Mouse (Mus musculus): ENCODE measurements at regions not wholly inside any gene's neighbourhood (a gene's known extent, or its start where the extent isn't known, plus 50 kb on each side); places are given as distances from the start of the nearest gene placed in this dataset.
A peak's percentile ranks its signal among the peaks of the same experiment; 100 is the strongest.

DNA sequence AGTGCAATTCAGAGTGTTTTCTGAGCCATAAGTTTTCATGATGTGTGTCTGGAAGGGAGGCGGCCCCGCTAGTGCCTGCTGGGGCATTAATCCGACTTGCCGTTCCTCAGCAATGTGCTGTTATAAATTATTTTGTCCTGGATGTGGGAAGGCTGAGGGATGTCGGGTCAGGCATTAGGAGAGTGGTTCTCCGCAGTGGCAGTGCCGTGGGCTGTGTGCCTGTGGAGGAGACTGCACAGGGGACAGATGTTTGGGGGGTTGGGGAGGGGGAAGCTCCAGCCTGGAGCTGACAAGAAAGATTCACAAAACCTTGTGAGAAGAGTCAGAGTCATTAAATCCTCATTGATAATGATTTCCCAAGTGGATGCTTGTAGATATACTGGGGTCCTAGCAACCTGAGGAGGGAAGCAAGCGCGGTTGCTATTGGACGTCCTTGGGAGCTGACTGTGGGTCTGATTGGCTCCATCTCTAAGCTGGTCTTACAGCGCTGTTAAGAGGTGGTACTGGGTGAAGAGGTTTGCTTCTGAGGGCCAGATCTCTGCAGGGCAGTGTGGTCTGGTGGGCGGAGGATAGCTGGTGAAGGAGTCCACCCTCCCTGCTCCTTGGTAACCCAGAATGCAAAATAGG lies 234.5 kb downstream of the Uaca start:
- Histone ChIP-seq H3K4me1 (ENCODE audit: insufficient read depth, low read length) (0 out of 2 replicates have a peak, but pooled peaks cover 2% of the 10 kb centered on the region), H3K9ac (replicated peaks; ENCODE audit: low read length, poor library complexity, severe bottlenecking) (no peak overlapping the region), H3K9me3 (ENCODE audit: low read length) (no peaks in the 10 kb centered on the region), H3K4me3 (ENCODE audit: low read depth, low read length) (no peak overlapping the region), H3K36me3 (ENCODE audit: insufficient read depth, low read length) (no peaks in the 10 kb centered on the region), H3K27me3 (ENCODE audit: insufficient read depth, low read length) (0 out of 2 replicates have a peak, but pooled peaks cover 3% of the 10 kb centered on the region), H3K4me2 (ENCODE audit: low read depth, low read length, poor library complexity, severe bottlenecking) (no peak overlapping the region), H3K27ac (ENCODE audit: low read depth, low read length) (no peak overlapping the region)
- no peak for TF ChIP-seq CTCF (IDR thresholded peaks at IDR 0.05)
- no peak for ATAC-seq (ENCODE audit: low FRiP score)
- peak; percentile 68 for DNase-seq (ENCODE audit: low spot score)
- 60% methylated on average over 12 of the region's 12 CpGs for WGBS

GRCm38 (mm10) chr9:61031699-61032447 lies 237.5 kb downstream of the Uaca start:
- peak; percentile 62 for DNase-seq (ENCODE audit: low spot score)
- ATAC-seq (ENCODE audit: low FRiP score), result peak; percentile 38; the same call in 1 of the 2 replicates
- H3K9ac ChIP-seq (replicated peaks; ENCODE audit: low read length, poor library complexity, severe bottlenecking), result no peak overlapping the region
- no peak overlapping the region for H3K4me2 ChIP-seq (ENCODE audit: low read depth, low read length, poor library complexity, severe bottlenecking)
- no peaks in the 10 kb centered on the region for H3K9me3 ChIP-seq (ENCODE audit: low read length)
- H3K27ac ChIP-seq (ENCODE audit: low read depth, low read length), result no peak overlapping the region
- no peaks in the 10 kb centered on the region for H3K27me3 ChIP-seq (ENCODE audit: insufficient read depth, low read length)
- H3K4me3 ChIP-seq (ENCODE audit: low read depth, low read length), result no peak overlapping the region
- 70% methylated on average over 25 of the region's 26 CpGs for WGBS
- no peak for TF ChIP-seq CTCF (IDR thresholded peaks at IDR 0.05)
- 0 out of 2 replicates have a peak, but pooled peaks cover 2% of the 10 kb centered on the region for H3K4me1 ChIP-seq (ENCODE audit: insufficient read depth, low read length)
- no peaks in the 10 kb centered on the region for H3K36me3 ChIP-seq (ENCODE audit: insufficient read depth, low read length)

DNA sequence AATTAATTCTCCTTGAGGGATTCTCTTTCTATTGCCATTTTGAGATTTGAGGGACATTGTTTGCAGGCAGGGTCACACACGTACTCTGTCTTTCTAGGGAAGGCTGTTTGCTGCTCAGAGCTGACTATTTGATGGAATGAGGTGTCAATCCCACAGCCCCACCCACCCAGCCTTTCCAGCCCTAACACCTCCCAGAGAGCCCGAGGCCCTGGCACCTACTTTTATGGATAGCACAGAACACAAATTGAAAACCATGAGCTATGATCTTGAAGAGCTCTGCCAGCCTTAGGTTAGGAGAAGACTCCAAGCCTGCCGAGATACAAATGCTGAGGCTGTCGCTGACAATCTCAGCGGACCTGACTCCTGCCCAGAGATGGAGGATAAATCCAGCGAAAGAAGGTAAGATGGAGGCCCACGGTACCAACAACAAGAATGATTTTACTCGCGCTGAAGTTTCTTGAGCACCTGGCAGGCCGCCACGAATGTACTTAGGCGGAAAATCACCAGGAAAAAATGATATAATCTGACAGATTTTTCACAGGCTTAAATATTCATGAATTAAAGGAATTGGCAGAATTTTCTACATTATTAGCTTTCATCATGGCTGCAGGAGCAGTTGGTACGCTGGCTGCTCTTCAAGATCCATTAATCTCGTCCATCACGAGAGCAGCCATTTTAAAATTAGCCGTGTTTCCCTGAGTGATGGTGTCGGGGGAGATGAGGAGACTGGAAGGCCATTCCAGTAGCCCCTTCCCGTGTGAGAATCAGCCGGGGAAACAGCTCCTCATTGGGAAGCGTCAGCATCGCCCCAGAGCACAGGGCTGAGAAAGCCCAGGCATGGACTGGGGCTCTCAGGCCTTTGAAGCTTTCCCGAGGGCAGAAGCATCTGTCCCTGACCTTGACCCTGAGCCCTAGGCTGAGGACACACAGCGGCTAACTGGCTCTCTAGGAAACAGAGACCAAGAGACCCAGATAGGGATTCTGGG lies 238.4 kb downstream of the Uaca start:
- no peak overlapping the region for H3K9ac ChIP-seq (replicated peaks; ENCODE audit: low read length, poor library complexity, severe bottlenecking)

GRCm38 (mm10) chr9:61033593-61033992 lies 239.3 kb downstream of the Uaca start:
- ATAC-seq (ENCODE audit: low FRiP score) (no peak), DNase-seq (ENCODE audit: low spot score) (no peak)
- no peak overlapping the region for H3K4me2 ChIP-seq (ENCODE audit: low read depth, low read length, poor library complexity, severe bottlenecking)
- no peaks in the 10 kb centered on the region for H3K36me3 ChIP-seq (ENCODE audit: insufficient read depth, low read length)
- no peak overlapping the region for H3K9ac ChIP-seq (replicated peaks; ENCODE audit: low read length, poor library complexity, severe bottlenecking)
- no peaks in the 10 kb centered on the region; the same call in 1 of the 2 replicates for H3K27me3 ChIP-seq (ENCODE audit: insufficient read depth, low read length)
- TF ChIP-seq CTCF (IDR thresholded peaks at IDR 0.05), result no peak
- H3K9me3 ChIP-seq (ENCODE audit: low read length), result no peaks in the 10 kb centered on the region
- peaks cover 2% of the 10 kb centered on the region; the same call in 1 of the 2 replicates for H3K4me1 ChIP-seq (ENCODE audit: insufficient read depth, low read length)
- H3K4me3 ChIP-seq (ENCODE audit: low read depth, low read length), result no peak overlapping the region
- WGBS, result 85% methylated on average over 9 of the region's 9 CpGs
- H3K27ac ChIP-seq (ENCODE audit: low read depth, low read length), result no peak overlapping the region

More for the DNA sequence above, 238.4 kb downstream of the Uaca start:
- Histone ChIP-seq H3K9me3 (ENCODE audit: low read length) (no peaks in the 10 kb centered on the region), H3K27me3 (ENCODE audit: insufficient read depth, low read length) (no peaks in the 10 kb centered on the region; the same call in 1 of the 2 replicates), H3K36me3 (ENCODE audit: insufficient read depth, low read length) (no peaks in the 10 kb centered on the region), H3K4me3 (ENCODE audit: low read depth, low read length) (no peak overlapping the region), H3K4me1 (ENCODE audit: insufficient read depth, low read length) (peaks cover 2% of the 10 kb centered on the region; the same call in 1 of the 2 replicates), H3K27ac (ENCODE audit: low read depth, low read length) (no peak overlapping the region), H3K4me2 (ENCODE audit: low read depth, low read length, poor library complexity, severe bottlenecking) (no peak overlapping the region)
- 56% methylated on average over 23 of the region's 23 CpGs for WGBS
- DNase-seq (ENCODE audit: low spot score) (peak; percentile 60), ATAC-seq (ENCODE audit: low FRiP score) (no peak)
- TF ChIP-seq CTCF (IDR thresholded peaks at IDR 0.05), result no peak

DNA sequence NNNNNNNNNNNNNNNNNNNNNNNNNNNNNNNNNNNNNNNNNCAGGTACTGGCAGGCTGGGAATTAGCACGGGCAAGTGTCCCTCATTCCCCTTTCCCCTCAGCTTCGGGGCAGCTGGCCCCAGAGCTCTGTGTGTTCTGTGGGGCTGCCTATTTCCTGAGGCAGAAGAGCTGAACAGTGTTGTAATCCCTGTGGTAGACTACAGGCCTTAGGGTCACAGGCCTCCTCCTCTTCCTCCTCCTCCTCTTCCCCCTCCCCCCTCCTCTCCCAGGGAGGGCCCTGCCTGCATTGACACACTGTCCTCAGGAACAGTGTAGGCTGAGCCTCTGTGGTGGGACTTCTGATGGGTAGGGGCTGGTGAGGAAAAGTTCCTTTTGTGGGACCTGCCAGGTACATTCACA lies 247.7 kb downstream of the Uaca start:
- Histone ChIP-seq H3K36me3 (ENCODE audit: insufficient read depth, low read length) (no peaks in the 10 kb centered on the region), H3K27me3 (ENCODE audit: insufficient read depth, low read length) (no peaks in the 10 kb centered on the region; the same call in 1 of the 2 replicates), H3K4me1 (ENCODE audit: insufficient read depth, low read length) (peaks cover 4% of the 10 kb centered on the region; the same call in 1 of the 2 replicates), H3K9me3 (ENCODE audit: low read length) (no peaks in the 10 kb centered on the region), H3K9ac (replicated peaks; ENCODE audit: low read length, poor library complexity, severe bottlenecking) (no peak overlapping the region), H3K4me3 (ENCODE audit: low read depth, low read length) (no peak overlapping the region), H3K27ac (ENCODE audit: low read depth, low read length) (no peak overlapping the region), H3K4me2 (ENCODE audit: low read depth, low read length, poor library complexity, severe bottlenecking) (no peak overlapping the region)
- WGBS, result 34% methylated on average over 2 of the region's 2 CpGs
- DNase-seq (ENCODE audit: low spot score), result no peak
- no peak for ATAC-seq (ENCODE audit: low FRiP score)
- no peak for TF ChIP-seq CTCF (IDR thresholded peaks at IDR 0.05)
